Mouse (Mus musculus) kidney, embryonic 16.5 days (tissue): Measurements from ENCODE around the gene Mrgprb4. TPM values are rescaled to one million over a fixed set of nuclear protein-coding genes. Genes with fewer than 3 reads are reported as not detected.

ENCODE experiments used
- ATAC-seq: fragments of 200-750 bp; cut with Nextera tagmentation; 2 replicates; pipeline ENCODE4 v1.8.0; 2017; ENCODE audit warnings: moderate TSS enrichment; ENCODE audit not compliant: low FRiP score, low TSS enrichment
- H3K27ac ChIP-seq: fragments of 300-500 bp; sonication (generic); 2 replicates; pipeline ENCODE4 v1.5.1; 2014; ENCODE audit warnings: low read length
- H3K27me3 ChIP-seq: fragments of 300-500 bp; sonication (generic); 2 replicates; pipeline ENCODE4 v1.6.1; 2014; ENCODE audit warnings: low read length, control low read depth, mixed read lengths; ENCODE audit not compliant: insufficient read depth
- H3K36me3 ChIP-seq: fragments of 300-500 bp; sonication (generic); 2 replicates; pipeline ENCODE4 v1.6.1; 2014; ENCODE audit warnings: low read length, control low read depth, mixed read lengths; ENCODE audit not compliant: insufficient read depth
- H3K4me1 ChIP-seq: fragments of 300-500 bp; sonication (generic); 2 replicates; pipeline ENCODE4 v1.6.1; 2014; ENCODE audit warnings: low read length, control low read depth, mixed read lengths; ENCODE audit not compliant: insufficient read depth
- H3K4me2 ChIP-seq: fragments of 300-500 bp; sonication (generic); replicated peaks from 2 replicates; pipeline ENCODE4 v1.6.1; 2014; ENCODE audit warnings: low read depth, low read length
- H3K4me3 ChIP-seq: fragments of 300-500 bp; sonication (generic); 2 replicates; pipeline ENCODE4 v1.5.1; 2014; ENCODE audit warnings: mild to moderate bottlenecking, low read length
- H3K9ac ChIP-seq: fragments of 300-500 bp; sonication (generic); replicated peaks from 2 replicates; pipeline ENCODE4 v1.6.1; 2014; ENCODE audit warnings: low read length
- H3K9me3 ChIP-seq: fragments of 300-500 bp; sonication (generic); 2 replicates; pipeline ENCODE4 v1.6.1; 2016; ENCODE audit warnings: low read length, control low read depth
- WGBS: fragments of 180-500 bp; shearing (Covaris S2); extraction: QIAGEN DNeasy Blood & Tissue Kit; methylation state at CpG from one replicate; pipeline ENCODE4 v1.1.7; 2014; 5-methylcytosine and 5-hydroxymethylcytosine counted together
- polyA plus RNA-seq: library from polyadenylated mRNA; unstranded; fragments of >200 nt; fragmentation: Nextera tagmentation; extraction: Ambion mirVana; gene quantifications from 2 replicates; pipeline ENCODE4 v1.2.1, GENCODE M21; 2015

Gene Mrgprb4
- not detected in 2 replicates for polyA plus RNA-seq

GRCm38 (mm10) chr7:48199188-48199587 lies at the start of gene Mrgprb4:
TSS of gene Mrgprb4 (minus strand) at chr7:48199288.
- no peaks in the 10 kb centered on the region for H3K36me3 ChIP-seq
- H3K4me1 ChIP-seq = no peaks in the 10 kb centered on the region
- WGBS = 84% methylated on average over 3 of the region's 3 CpGs
- no peaks in the 10 kb centered on the region for H3K27me3 ChIP-seq
- no peaks in the 10 kb centered on the region for H3K9me3 ChIP-seq
- no peak within 1 kb of the TSS for H3K4me3 ChIP-seq
- no peak within 1 kb of the TSS for H3K9ac ChIP-seq
- ATAC-seq = no peak
- H3K4me2 ChIP-seq = no peak within 1 kb of the TSS
- no peak within 1 kb of the TSS for H3K27ac ChIP-seq

- no peak overlapping the region for H3K27ac ChIP-seq
- no peaks in the 10 kb centered on the region for H3K9me3 ChIP-seq
- H3K4me2 ChIP-seq = no peak overlapping the region
- no peak for ATAC-seq
- no peaks in the 10 kb centered on the region for H3K4me1 ChIP-seq
- no peaks in the 10 kb centered on the region for H3K27me3 ChIP-seq
- no peak overlapping the region for H3K9ac ChIP-seq
- H3K4me3 ChIP-seq = no peak overlapping the region
- H3K36me3 ChIP-seq = no peaks in the 10 kb centered on the region
Measured at GRCm38 (mm10) chr7:48226114-48226513, 27.0 kb upstream of the Mrgprb4 start.

- no peaks in the 10 kb centered on the region for H3K36me3 ChIP-seq
- no peak overlapping the region for H3K9ac ChIP-seq
- ATAC-seq = no peak
- no peak overlapping the region for H3K27ac ChIP-seq
- no peak overlapping the region for H3K4me2 ChIP-seq
- no peaks in the 10 kb centered on the region for H3K27me3 ChIP-seq
- no peak overlapping the region for H3K4me3 ChIP-seq
- 71% methylated on average over 5 of the region's 5 CpGs for WGBS
- no peaks in the 10 kb centered on the region for H3K9me3 ChIP-seq
- no peaks in the 10 kb centered on the region for H3K4me1 ChIP-seq
Measured at GRCm38 (mm10) chr7:48225065-48225464, 26.0 kb upstream of the Mrgprb4 start.

- Histone ChIP-seq H3K36me3 (no peaks in the 10 kb centered on the region), H3K9me3 (no peaks in the 10 kb centered on the region), H3K4me3 (no peak within 1 kb of the TSS), H3K27me3 (no peaks in the 10 kb centered on the region), H3K4me1 (no peaks in the 10 kb centered on the region), H3K27ac (no peak within 1 kb of the TSS), H3K4me2 (no peak within 1 kb of the TSS), H3K9ac (no peak within 1 kb of the TSS)
- WGBS = 85% methylated on average over 2 of the region's 2 CpGs
- no peak for ATAC-seq
Measured at GRCm38 (mm10) chr7:48168919-48169318, 30.2 kb downstream of the Mrgprb4 start, which contains the start of gene Mrgprb5. TSS of gene Mrgprb5 (minus strand) at chr7:48169019.

- Histone ChIP-seq H3K36me3 (no peaks in the 10 kb centered on the region), H3K4me2 (no peak overlapping the region), H3K27me3 (no peaks in the 10 kb centered on the region), H3K27ac (no peak overlapping the region), H3K4me3 (no peak overlapping the region), H3K9me3 (no peaks in the 10 kb centered on the region), H3K4me1 (no peaks in the 10 kb centered on the region; the same call in 1 of the 2 replicates), H3K9ac (no peak overlapping the region)
- 42% methylated on average over 2 of the region's 2 CpGs for WGBS
- no peak for ATAC-seq
Measured at GRCm38 (mm10) chr7:48167471-48167870, 31.6 kb downstream of the Mrgprb4 start.

Other genes with a start within 250 kb of the Mrgprb4 start
- not detected in 2 replicates for gene Mrgpra4, start 217.2 kb downstream of the Mrgprb4 start, polyA plus RNA-seq
- gene Mrgprx1, start 171.7 kb downstream of the Mrgprb4 start, polyA plus RNA-seq = not detected in 2 replicates
- not detected in 2 replicates for gene Mrgprb5, start 30.3 kb downstream of the Mrgprb4 start, polyA plus RNA-seq
- not detected in 2 replicates for gene Mrgprb8, start 189.2 kb upstream of the Mrgprb4 start, polyA plus RNA-seq